Mouse (Mus musculus): Measurements from ENCODE around the gene Ddx52. TPM values are rescaled to one million over a fixed set of nuclear protein-coding genes. Genes with fewer than 3 reads are reported as not detected.

Gene Ddx52
- polyA plus RNA-seq (2017; shearing (Covaris generic)) = 64.3 TPM

GRCm38 (mm10) chr11:83941950-83942840, at the start of gene Ddx52:
Gene Ddx52 (plus strand): TSS chr11:83942062.

GRCm38 (mm10) chr11:83963991-83964921, 22.4 kb downstream of the Ddx52 start, which contains the start of gene Synrg:
Gene Synrg (plus strand): TSS chr11:83964428.

Other genes with a start within 250 kb of the Ddx52 start
- 0.47 TPM for gene Wfdc17, start 238.1 kb upstream of the Ddx52 start, polyA plus RNA-seq (2017; shearing (Covaris generic))
- gene Wfdc18, start 233.0 kb upstream of the Ddx52 start, polyA plus RNA-seq (2017; shearing (Covaris generic)) = not detected
- gene Wfdc21, start 195.1 kb upstream of the Ddx52 start, polyA plus RNA-seq (2017; shearing (Covaris generic)) = not detected
- gene Heatr6, start 188.4 kb upstream of the Ddx52 start, polyA plus RNA-seq (2017; shearing (Covaris generic)) = 35.8 TPM
- gene Hnf1b, start 92.0 kb upstream of the Ddx52 start, polyA plus RNA-seq (2017; shearing (Covaris generic)) = not detected
- 35.5 TPM for gene Synrg, start 22.4 kb downstream of the Ddx52 start, polyA plus RNA-seq (2017; shearing (Covaris generic))
- gene Dusp14, start 127.2 kb downstream of the Ddx52 start, polyA plus RNA-seq (2017; shearing (Covaris generic)) = 4.7 TPM
- gene Tada2a, start 187.5 kb downstream of the Ddx52 start, polyA plus RNA-seq (2017; shearing (Covaris generic)) = 10.3 TPM
- 7.9 TPM for gene Acaca, start 187.6 kb downstream of the Ddx52 start, polyA plus RNA-seq (2017; shearing (Covaris generic))
- gene Gm11437, start 225.4 kb downstream of the Ddx52 start, polyA plus RNA-seq (2017; shearing (Covaris generic)) = not detected